Mouse (Mus musculus): ENCODE results near the gene Gm49661. TPM values are rescaled to one million over a fixed set of nuclear protein-coding genes. Genes with fewer than 3 reads are reported as not detected.

Gm49661 gene
- polyA plus RNA-seq, 1 experiment from 2014 or later = not detected

- no peak for ATAC-seq
- 72% methylated on average over 5 of the region's 5 CpGs for WGBS
- H3K4me3 ChIP-seq (ENCODE audit: low read depth, low read length) = no peak overlapping the region
Observed at GRCm38 (mm10) chr8:84996978-84997377, 27.7 kb upstream of the Gm49661 start.

GRCm38 (mm10) chr8:84995680-84996079 lies 26.4 kb upstream of the Gm49661 start:
- WGBS = 24% methylated on average over 25 of the region's 25 CpGs
- Histone ChIP-seq H3K9ac (ENCODE audit: low read length) (peak overlapping the region; percentile 35; the same call in 1 of the 2 replicates), H3K36me3 (ENCODE audit: control insufficient read depth, insufficient read depth, low read length) (no peaks in the 10 kb centered on the region), H3K4me3 (ENCODE audit: low read depth, low read length) (no peak overlapping the region), H3K4me2 (ENCODE audit: low read length) (0 out of 2 replicates have a peak overlapping the region, but pooled peaks have one; percentile 3), H3K9me3 (replicated peaks; ENCODE audit: control insufficient read depth, low read length) (no peaks in the 10 kb centered on the region), H3K27me3 (replicated peaks; ENCODE audit: control insufficient read depth, insufficient read depth, low read length) (0 out of 2 replicates have a peak, but pooled peaks cover 3% of the 10 kb centered on the region), H3K4me1 (ENCODE audit: control insufficient read depth, insufficient read depth, low read length) (peaks cover 5% of the 10 kb centered on the region), H3K27ac (ENCODE audit: low read depth, low read length) (no peak overlapping the region)
- DNase-seq (ENCODE audit: low spot score) = no peak
- peak; percentile 15; the same call in 1 of the 2 replicates for ATAC-seq

More at GRCm38 (mm10) chr8:84996978-84997377, 27.7 kb upstream of the Gm49661 start:
- no peaks in the 10 kb centered on the region for H3K4me1 ChIP-seq (ENCODE audit: control insufficient read depth, insufficient read depth, low read length)
- H3K4me2 ChIP-seq (ENCODE audit: low read length) = no peak overlapping the region
- H3K27me3 ChIP-seq (replicated peaks; ENCODE audit: control insufficient read depth, insufficient read depth, low read length) = 0 out of 2 replicates have a peak, but pooled peaks cover 3% of the 10 kb centered on the region
- no peak for DNase-seq (ENCODE audit: low spot score)
- no peaks in the 10 kb centered on the region for H3K9me3 ChIP-seq (replicated peaks; ENCODE audit: control insufficient read depth, low read length)
- peak overlapping the region; percentile 41; the same call in 1 of the 2 replicates for H3K9ac ChIP-seq (ENCODE audit: low read length)
- H3K36me3 ChIP-seq (ENCODE audit: control insufficient read depth, insufficient read depth, low read length) = no peaks in the 10 kb centered on the region
- no peak overlapping the region for H3K27ac ChIP-seq (ENCODE audit: low read depth, low read length)

- H3K27me3 ChIP-seq (replicated peaks; ENCODE audit: control insufficient read depth, insufficient read depth, low read length) = 0 out of 2 replicates have a peak, but pooled peaks cover 3% of the 10 kb centered on the region
- H3K27ac ChIP-seq (ENCODE audit: low read depth, low read length) = no peak overlapping the region
- no peak overlapping the region for H3K9ac ChIP-seq (ENCODE audit: low read length)
- H3K36me3 ChIP-seq (ENCODE audit: control insufficient read depth, insufficient read depth, low read length) = no peaks in the 10 kb centered on the region
- no peak overlapping the region for H3K4me3 ChIP-seq (ENCODE audit: low read depth, low read length)
- DNase-seq (ENCODE audit: low spot score) (no peak), ATAC-seq (no peak)
- peaks cover 8% of the 10 kb centered on the region for H3K4me1 ChIP-seq (ENCODE audit: control insufficient read depth, insufficient read depth, low read length)
- WGBS = 94% methylated on average over 9 of the region's 9 CpGs
- no peaks in the 10 kb centered on the region for H3K9me3 ChIP-seq (replicated peaks; ENCODE audit: control insufficient read depth, low read length)
- H3K4me2 ChIP-seq (ENCODE audit: low read length) = no peak overlapping the region
Observed at GRCm38 (mm10) chr8:84994375-84994774, 25.1 kb upstream of the Gm49661 start.

DNA sequence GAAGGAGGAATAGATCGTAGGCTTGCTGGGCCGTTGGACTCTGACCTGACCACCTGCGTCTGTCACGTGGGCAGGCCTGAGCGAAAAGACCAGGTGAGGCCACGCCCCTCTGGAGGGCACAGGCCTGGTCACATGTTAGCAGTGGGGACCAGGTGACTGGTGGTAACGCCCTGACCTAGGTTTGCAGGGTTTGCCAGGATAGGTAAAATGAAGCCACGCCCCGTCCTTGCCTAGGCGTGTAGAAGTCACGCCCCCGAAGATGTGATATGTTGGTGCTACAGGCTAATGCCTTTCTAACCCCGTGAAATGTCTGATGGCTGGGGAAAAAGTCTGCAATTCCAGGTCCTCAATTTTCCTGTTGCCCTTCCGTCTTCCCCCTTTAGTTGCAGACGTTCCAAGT lies 21.6 kb upstream of the Gm49661 start:
- Histone ChIP-seq H3K9ac (ENCODE audit: low read length) (peak overlapping the region; percentile 79), H3K9me3 (replicated peaks; ENCODE audit: control insufficient read depth, low read length) (no peaks in the 10 kb centered on the region), H3K4me3 (ENCODE audit: low read depth, low read length) (peak overlapping the region; percentile 57), H3K36me3 (ENCODE audit: control insufficient read depth, insufficient read depth, low read length) (no peaks in the 10 kb centered on the region), H3K27ac (ENCODE audit: low read depth, low read length) (no peak overlapping the region; the same call in 1 of the 2 replicates), H3K27me3 (replicated peaks; ENCODE audit: control insufficient read depth, insufficient read depth, low read length) (0 out of 2 replicates have a peak, but pooled peaks cover 15% of the 10 kb centered on the region), H3K4me2 (ENCODE audit: low read length) (peak overlapping the region; percentile 96), H3K4me1 (ENCODE audit: control insufficient read depth, insufficient read depth, low read length) (peaks cover 9% of the 10 kb centered on the region)
- peak; percentile 11; the same call in 1 of the 2 replicates for ATAC-seq
- no peak for DNase-seq (ENCODE audit: low spot score)
- WGBS = 2% methylated on average over 15 of the region's 15 CpGs

DNA sequence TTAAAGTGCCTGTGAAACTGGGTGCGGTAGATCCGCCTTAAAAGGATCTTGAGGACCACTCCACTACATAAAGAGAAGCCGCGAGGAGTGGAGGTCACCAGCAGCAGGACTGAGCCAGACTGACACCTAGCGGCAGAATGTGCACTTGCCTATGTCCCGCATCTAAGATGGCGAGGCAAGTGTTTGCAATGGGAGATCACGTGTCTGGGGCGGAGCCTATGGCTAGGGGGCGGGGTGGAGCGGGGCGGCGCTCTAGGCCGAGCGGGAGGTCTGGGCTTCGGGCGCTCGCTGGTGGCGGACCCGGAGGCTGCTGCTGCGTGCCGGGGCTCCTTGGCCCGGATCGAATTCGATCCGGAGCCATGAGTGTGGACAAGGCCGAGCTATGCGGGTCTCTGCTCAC lies 21.1 kb upstream of the Gm49661 start, which contains the start of gene Hook2:
Gene Hook2, plus strand, starts transcription at position 255 of the 400 bp plus-strand sequence.
- under 1% methylated on average over 28 of the region's 28 CpGs for WGBS
- Histone ChIP-seq H3K4me3 (ENCODE audit: low read depth, low read length) (peak within 1 kb of the TSS; percentile 57), H3K36me3 (ENCODE audit: control insufficient read depth, insufficient read depth, low read length) (no peaks in the 10 kb centered on the region), H3K27me3 (replicated peaks; ENCODE audit: control insufficient read depth, insufficient read depth, low read length) (0 out of 2 replicates have a peak, but pooled peaks cover 12% of the 10 kb centered on the region), H3K4me1 (ENCODE audit: control insufficient read depth, insufficient read depth, low read length) (peaks cover 12% of the 10 kb centered on the region), H3K9me3 (replicated peaks; ENCODE audit: control insufficient read depth, low read length) (no peaks in the 10 kb centered on the region), H3K27ac (ENCODE audit: low read depth, low read length) (peak within 1 kb of the TSS; percentile 81), H3K4me2 (ENCODE audit: low read length) (peak within 1 kb of the TSS; percentile 96), H3K9ac (ENCODE audit: low read length) (peak within 1 kb of the TSS; percentile 79)
- peak; percentile 99 for DNase-seq (ENCODE audit: low spot score)
- ATAC-seq = peak; percentile 92

DNA sequence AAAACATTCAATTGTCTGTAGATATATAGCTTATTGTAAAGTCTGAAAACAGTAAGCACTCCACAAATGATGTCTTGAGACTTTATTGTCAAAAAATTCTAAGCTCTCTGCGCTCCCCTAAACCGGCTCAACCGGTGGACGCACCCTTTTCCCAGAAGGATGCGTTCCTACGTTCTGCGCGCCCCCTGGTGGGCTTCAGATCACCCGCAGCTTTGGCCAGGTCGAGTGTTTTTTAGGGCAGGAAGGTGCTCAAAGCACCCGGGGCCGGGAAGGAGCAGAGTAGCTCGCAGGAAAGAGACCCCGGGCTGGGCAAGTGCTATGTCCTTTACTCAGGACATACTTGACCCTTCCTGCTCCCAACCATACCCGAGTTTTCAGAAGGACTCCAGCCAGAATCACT lies 20.6 kb upstream of the Gm49661 start:
- peak; percentile 72 for ATAC-seq
- WGBS = 1% methylated on average over 15 of the region's 15 CpGs

DNA sequence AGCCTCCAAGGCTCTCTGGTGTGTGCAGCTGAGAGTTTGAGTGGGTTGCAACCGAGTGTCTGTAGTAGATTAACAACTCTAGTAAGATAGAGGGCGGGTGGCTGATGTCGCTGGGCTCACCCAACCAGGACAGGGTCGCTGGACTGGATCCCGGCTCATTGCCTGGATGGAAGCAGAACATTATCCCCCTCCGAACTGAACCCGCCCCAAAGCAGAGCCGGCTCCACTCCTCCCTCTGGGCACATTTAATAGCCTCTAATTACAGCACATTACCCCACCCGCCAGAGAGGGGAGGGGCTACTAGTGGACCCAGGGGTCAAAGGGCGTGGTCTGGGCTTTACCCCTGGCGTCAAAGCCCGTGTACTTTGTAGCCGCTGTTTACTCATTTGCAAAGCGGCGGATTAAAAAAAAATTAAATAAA lies 20.1 kb upstream of the Gm49661 start:
- no peak for DNase-seq (ENCODE audit: low spot score)
- H3K9ac ChIP-seq (ENCODE audit: low read length) = no peak overlapping the region
- 0 out of 2 replicates have a peak, but pooled peaks cover 12% of the 10 kb centered on the region for H3K27me3 ChIP-seq (replicated peaks; ENCODE audit: control insufficient read depth, insufficient read depth, low read length)
- WGBS = 9% methylated on average over 15 of the region's 15 CpGs
- no peak for ATAC-seq
- H3K36me3 ChIP-seq (ENCODE audit: control insufficient read depth, insufficient read depth, low read length) = no peaks in the 10 kb centered on the region
- peaks cover 20% of the 10 kb centered on the region for H3K4me1 ChIP-seq (ENCODE audit: control insufficient read depth, insufficient read depth, low read length)
- H3K27ac ChIP-seq (ENCODE audit: low read depth, low read length) = no peak overlapping the region
- H3K4me3 ChIP-seq (ENCODE audit: low read depth, low read length) = no peak overlapping the region
- H3K4me2 ChIP-seq (ENCODE audit: low read length) = peak overlapping the region; percentile 96
- no peaks in the 10 kb centered on the region for H3K9me3 ChIP-seq (replicated peaks; ENCODE audit: control insufficient read depth, low read length)

More for the DNA sequence above, 20.6 kb upstream of the Gm49661 start:
- Histone ChIP-seq H3K4me2 (ENCODE audit: low read length) (peak overlapping the region; percentile 96), H3K4me1 (ENCODE audit: control insufficient read depth, insufficient read depth, low read length) (peaks cover 18% of the 10 kb centered on the region), H3K4me3 (ENCODE audit: low read depth, low read length) (peak overlapping the region; percentile 57), H3K9ac (ENCODE audit: low read length) (peak overlapping the region; percentile 79), H3K27me3 (replicated peaks; ENCODE audit: control insufficient read depth, insufficient read depth, low read length) (0 out of 2 replicates have a peak, but pooled peaks cover 12% of the 10 kb centered on the region), H3K9me3 (replicated peaks; ENCODE audit: control insufficient read depth, low read length) (no peaks in the 10 kb centered on the region), H3K36me3 (ENCODE audit: control insufficient read depth, insufficient read depth, low read length) (no peaks in the 10 kb centered on the region), H3K27ac (ENCODE audit: low read depth, low read length) (peak overlapping the region; percentile 81)
- peak; percentile 92 for DNase-seq (ENCODE audit: low spot score)

- Histone ChIP-seq H3K27me3 (replicated peaks; ENCODE audit: control insufficient read depth, insufficient read depth, low read length) (0 out of 2 replicates have a peak, but pooled peaks cover 12% of the 10 kb centered on the region), H3K4me1 (ENCODE audit: control insufficient read depth, insufficient read depth, low read length) (peaks cover 20% of the 10 kb centered on the region), H3K9me3 (replicated peaks; ENCODE audit: control insufficient read depth, low read length) (no peaks in the 10 kb centered on the region), H3K4me2 (ENCODE audit: low read length) (no peak overlapping the region), H3K36me3 (ENCODE audit: control insufficient read depth, insufficient read depth, low read length) (no peaks in the 10 kb centered on the region), H3K9ac (ENCODE audit: low read length) (no peak overlapping the region), H3K4me3 (ENCODE audit: low read depth, low read length) (no peak overlapping the region), H3K27ac (ENCODE audit: low read depth, low read length) (no peak overlapping the region)
- 73% methylated on average over 2 of the region's 2 CpGs for WGBS
- ATAC-seq (no peak), DNase-seq (ENCODE audit: low spot score) (no peak)
Observed at GRCm38 (mm10) chr8:84987903-84988302, 18.7 kb upstream of the Gm49661 start.

DNA sequence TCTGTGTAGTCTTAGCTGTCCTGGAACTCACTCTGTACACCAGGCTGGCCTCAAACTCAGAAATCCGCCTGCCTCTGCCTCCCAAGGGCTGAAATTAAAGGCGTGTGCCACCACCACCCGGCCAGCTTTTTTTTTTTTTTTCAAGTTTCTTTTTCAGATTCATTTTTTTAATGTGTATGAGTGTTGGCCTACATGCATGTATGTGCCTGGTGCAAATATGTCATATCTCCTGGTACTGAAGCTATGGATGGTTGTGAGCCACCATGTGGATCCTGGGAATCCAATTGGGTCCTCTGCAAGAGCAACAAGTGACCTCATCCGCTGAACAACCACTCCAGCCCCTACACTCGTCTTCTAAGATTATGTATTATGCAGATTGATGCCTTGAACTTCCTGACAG lies 18.2 kb upstream of the Gm49661 start:
- Histone ChIP-seq H3K27me3 (replicated peaks; ENCODE audit: control insufficient read depth, insufficient read depth, low read length) (0 out of 2 replicates have a peak, but pooled peaks cover 12% of the 10 kb centered on the region), H3K36me3 (ENCODE audit: control insufficient read depth, insufficient read depth, low read length) (no peaks in the 10 kb centered on the region), H3K9ac (ENCODE audit: low read length) (no peak overlapping the region), H3K4me1 (ENCODE audit: control insufficient read depth, insufficient read depth, low read length) (peaks cover 20% of the 10 kb centered on the region), H3K4me2 (ENCODE audit: low read length) (no peak overlapping the region), H3K9me3 (replicated peaks; ENCODE audit: control insufficient read depth, low read length) (no peaks in the 10 kb centered on the region), H3K27ac (ENCODE audit: low read depth, low read length) (no peak overlapping the region), H3K4me3 (ENCODE audit: low read depth, low read length) (no peak overlapping the region)
- 81% methylated on average over 5 of the region's 5 CpGs for WGBS
- ATAC-seq = no peak
- DNase-seq (ENCODE audit: low spot score) = no peak

All from forebrain, embryonic 14.5 days (tissue).